Mouse (Mus musculus): ENCODE data around the gene Cstf1.

- no peak for TF ChIP-seq TCF12 (IDR thresholded peaks at IDR 0.05; ENCODE audit: insufficient read depth, poor library complexity, severe bottlenecking)
- no peak for TF ChIP-seq MYOD1 (IDR thresholded peaks at IDR 0.05; ENCODE audit: control insufficient read depth in 1 of 3, insufficient read length in 2 of 3, low read depth in 2 of 3)
- TF ChIP-seq POLR2A (IDR thresholded peaks at IDR 0.05; ENCODE audit: insufficient read length, low read depth) = no peak
- no peak for TF ChIP-seq MAX (IDR thresholded peaks at IDR 0.05; ENCODE audit: low read depth)
- TF ChIP-seq USF1 (IDR thresholded peaks at IDR 0.05; ENCODE audit: low read depth) = no peak
- no peak for TF ChIP-seq MYOG (IDR thresholded peaks at IDR 0.05; ENCODE audit: control insufficient read depth in 1 of 3, insufficient read depth in 1 of 3, insufficient read length in 2 of 3, low read depth in 2 of 3)
- no peak for TF ChIP-seq POLR2AphosphoS2 (IDR thresholded peaks at IDR 0.05; ENCODE audit: insufficient read length, low read depth)
- no peak for TF ChIP-seq SRF (IDR thresholded peaks at IDR 0.05; ENCODE audit: control insufficient read depth, insufficient read length, low read depth)
- no peak for TF ChIP-seq REST (IDR thresholded peaks at IDR 0.05; ENCODE audit: insufficient read depth, insufficient read length)
- TF ChIP-seq E2F4 (IDR thresholded peaks at IDR 0.05; ENCODE audit: insufficient read depth) = no peak
Measured at GRCm38 (mm10) chr2:172390341-172390740, 19.9 kb downstream of the Cstf1 start.
